Mouse (Mus musculus): Measurements from ENCODE around the gene Sorbs1. TPM values are rescaled to one million over a fixed set of nuclear protein-coding genes. Genes with fewer than 3 reads are reported as not detected.

The Sorbs1 gene
- polyA plus RNA-seq, 1 experiment from 2014 or later, result 98.8 TPM

DNA sequence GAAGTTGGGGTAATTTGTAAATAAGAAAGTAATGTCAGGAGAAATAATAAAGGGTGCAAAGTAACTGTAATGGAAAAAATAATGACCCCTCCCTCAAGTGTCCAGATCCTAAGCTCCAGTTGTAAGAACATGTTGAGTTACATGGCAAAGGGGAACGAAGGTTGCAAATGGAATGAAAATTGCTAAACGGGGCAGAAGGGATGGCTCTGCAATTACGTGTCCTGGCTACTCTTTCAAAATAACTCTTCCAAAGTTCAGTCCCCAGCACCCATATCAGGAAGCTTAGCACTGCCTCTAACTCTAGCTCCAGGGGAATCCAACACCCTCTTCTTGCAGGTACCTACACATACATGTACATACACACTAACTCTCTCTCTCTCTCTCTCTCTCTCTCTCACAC is 6.6 kb downstream of the Sorbs1 start:
- no peak overlapping the region for H3K4me3 ChIP-seq (replicated peaks; ENCODE audit: low read length)
- no peak overlapping the region for H3K9ac ChIP-seq
- no peaks in the 10 kb centered on the region for H3K9me3 ChIP-seq (ENCODE audit: control insufficient read depth, low read length)
- H3K36me3 ChIP-seq (replicated peaks; ENCODE audit: control insufficient read depth, insufficient read depth), result peaks cover 4% of the 10 kb centered on the region; the same call in 1 of the 2 replicates
- WGBS, result 92% methylated on average over 3 of the region's 3 CpGs
- H3K27ac ChIP-seq, result no peak overlapping the region
- H3K4me2 ChIP-seq (replicated peaks), result no peak overlapping the region
- no peaks in the 10 kb centered on the region for H3K27me3 ChIP-seq (ENCODE audit: control insufficient read depth, insufficient read depth, low read length)
- ATAC-seq (ENCODE audit: low FRiP score) (no peak), DNase-seq (ENCODE audit: low spot score) (no peak)
- H3K4me1 ChIP-seq (replicated peaks; ENCODE audit: control insufficient read depth, insufficient read depth, low read length), result peaks cover 26% of the 10 kb centered on the region

DNA sequence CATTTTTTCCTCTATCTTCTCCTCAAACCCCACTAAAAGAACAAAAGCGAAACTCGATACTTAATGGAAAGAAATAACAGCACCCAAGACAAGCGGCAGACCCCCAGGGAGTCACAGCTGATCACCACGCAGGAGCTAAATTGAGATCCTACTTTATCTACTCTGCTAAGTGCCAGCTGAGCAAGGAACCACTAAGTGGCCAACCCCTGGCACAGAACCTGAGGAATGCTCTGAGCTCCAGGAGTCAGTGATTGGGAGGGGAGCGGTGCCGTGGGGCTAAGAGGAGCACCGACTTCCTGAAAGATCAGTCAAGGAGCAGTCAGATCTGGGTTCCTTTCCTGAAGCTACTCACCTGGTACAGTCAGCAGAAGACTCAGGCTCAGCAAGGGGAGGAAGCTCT is 9.2 kb downstream of the Sorbs1 start:
- Histone ChIP-seq H3K4me3 (replicated peaks; ENCODE audit: low read length) (no peak overlapping the region), H3K27me3 (ENCODE audit: control insufficient read depth, insufficient read depth, low read length) (no peaks in the 10 kb centered on the region), H3K9ac (no peak overlapping the region), H3K4me2 (replicated peaks) (no peak overlapping the region), H3K4me1 (replicated peaks; ENCODE audit: control insufficient read depth, insufficient read depth, low read length) (peaks cover 4% of the 10 kb centered on the region; the same call in 1 of the 2 replicates), H3K27ac (no peak overlapping the region), H3K36me3 (replicated peaks; ENCODE audit: control insufficient read depth, insufficient read depth) (peaks cover 9% of the 10 kb centered on the region; the same call in 1 of the 2 replicates), H3K9me3 (ENCODE audit: control insufficient read depth, low read length) (no peaks in the 10 kb centered on the region)
- WGBS, result 89% methylated on average over 7 of the region's 7 CpGs
- DNase-seq (ENCODE audit: low spot score) (no peak), ATAC-seq (ENCODE audit: low FRiP score) (no peak)

DNA sequence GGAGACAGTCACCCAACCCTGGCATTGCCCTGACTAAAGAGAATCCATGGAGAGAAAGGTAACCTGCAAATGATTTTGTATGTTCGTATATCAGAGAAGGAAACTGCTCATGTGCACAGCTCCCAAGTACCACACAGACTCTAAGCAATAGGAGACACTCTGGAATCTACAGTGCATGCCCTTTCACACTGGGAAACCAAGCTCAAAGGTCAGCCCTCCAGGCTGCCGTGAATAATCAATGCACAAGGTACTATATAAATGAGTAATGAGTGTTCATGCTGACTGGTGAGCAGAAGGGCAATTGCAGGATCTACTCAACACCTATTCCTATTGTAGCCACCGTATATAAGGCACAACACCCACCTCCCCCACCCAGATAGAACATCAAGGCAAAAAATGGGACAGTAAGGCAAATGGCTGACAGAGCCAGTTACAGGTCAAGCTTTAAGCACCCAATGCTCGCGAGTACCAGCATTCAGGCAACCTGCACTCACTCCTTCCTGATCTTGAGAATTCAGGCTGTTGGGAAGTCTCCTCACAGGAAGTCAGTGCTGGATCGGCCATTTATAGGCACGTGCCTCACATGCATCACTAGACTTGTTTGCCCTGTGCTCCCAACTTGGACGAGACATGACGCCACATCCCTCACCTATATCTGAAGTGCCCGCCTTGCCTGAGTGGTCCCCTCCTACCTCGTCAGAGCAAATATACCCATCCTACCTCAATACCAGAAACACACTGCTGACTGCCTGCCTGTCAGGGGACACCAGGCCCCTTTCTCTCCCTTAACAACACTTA is 13.4 kb downstream of the Sorbs1 start:
- Histone ChIP-seq H3K36me3 (replicated peaks; ENCODE audit: control insufficient read depth, insufficient read depth) (peaks cover 14% of the 10 kb centered on the region; the same call in 1 of the 2 replicates), H3K9me3 (ENCODE audit: control insufficient read depth, low read length) (no peaks in the 10 kb centered on the region), H3K9ac (no peak overlapping the region), H3K4me3 (replicated peaks; ENCODE audit: low read length) (no peak overlapping the region), H3K4me1 (replicated peaks; ENCODE audit: control insufficient read depth, insufficient read depth, low read length) (0 out of 2 replicates have a peak, but pooled peaks cover 6% of the 10 kb centered on the region), H3K27me3 (ENCODE audit: control insufficient read depth, insufficient read depth, low read length) (no peaks in the 10 kb centered on the region), H3K27ac (no peak overlapping the region), H3K4me2 (replicated peaks) (no peak overlapping the region)
- ATAC-seq (ENCODE audit: low FRiP score) (no peak), DNase-seq (ENCODE audit: low spot score) (no peak)
- 81% methylated on average over 11 of the region's 11 CpGs for WGBS

DNA sequence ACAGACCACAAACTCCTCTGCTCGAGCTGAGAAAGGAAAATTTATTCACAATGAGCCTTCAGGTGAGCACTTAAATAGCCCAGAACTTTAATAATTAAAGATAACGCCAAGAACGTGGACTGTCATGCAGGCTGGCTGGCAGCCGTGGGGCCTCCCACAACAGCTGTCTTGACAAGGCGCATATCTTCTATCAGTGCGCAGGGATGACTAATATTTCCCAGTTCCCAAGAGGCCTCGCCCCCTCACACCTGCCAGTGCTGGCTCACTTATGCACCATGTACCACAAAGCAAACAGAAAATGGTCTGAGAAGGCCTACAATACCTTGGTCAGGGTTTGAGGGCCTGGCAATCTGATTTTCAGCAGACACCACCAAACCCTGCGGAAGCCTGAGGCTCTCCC is 14.4 kb downstream of the Sorbs1 start:
- H3K9ac ChIP-seq, result no peak overlapping the region
- H3K4me3 ChIP-seq (replicated peaks; ENCODE audit: low read length), result no peak overlapping the region
- no peak for ATAC-seq (ENCODE audit: low FRiP score)
- H3K9me3 ChIP-seq (ENCODE audit: control insufficient read depth, low read length), result no peaks in the 10 kb centered on the region
- H3K36me3 ChIP-seq (replicated peaks; ENCODE audit: control insufficient read depth, insufficient read depth), result peaks cover 14% of the 10 kb centered on the region; the same call in 1 of the 2 replicates
- H3K27me3 ChIP-seq (ENCODE audit: control insufficient read depth, insufficient read depth, low read length), result no peaks in the 10 kb centered on the region
- no peak overlapping the region for H3K4me2 ChIP-seq (replicated peaks)
- H3K27ac ChIP-seq, result no peak overlapping the region
- H3K4me1 ChIP-seq (replicated peaks; ENCODE audit: control insufficient read depth, insufficient read depth, low read length), result 0 out of 2 replicates have a peak, but pooled peaks cover 6% of the 10 kb centered on the region
- no peak for DNase-seq (ENCODE audit: low spot score)
- 70% methylated on average over 8 of the region's 8 CpGs for WGBS

DNA sequence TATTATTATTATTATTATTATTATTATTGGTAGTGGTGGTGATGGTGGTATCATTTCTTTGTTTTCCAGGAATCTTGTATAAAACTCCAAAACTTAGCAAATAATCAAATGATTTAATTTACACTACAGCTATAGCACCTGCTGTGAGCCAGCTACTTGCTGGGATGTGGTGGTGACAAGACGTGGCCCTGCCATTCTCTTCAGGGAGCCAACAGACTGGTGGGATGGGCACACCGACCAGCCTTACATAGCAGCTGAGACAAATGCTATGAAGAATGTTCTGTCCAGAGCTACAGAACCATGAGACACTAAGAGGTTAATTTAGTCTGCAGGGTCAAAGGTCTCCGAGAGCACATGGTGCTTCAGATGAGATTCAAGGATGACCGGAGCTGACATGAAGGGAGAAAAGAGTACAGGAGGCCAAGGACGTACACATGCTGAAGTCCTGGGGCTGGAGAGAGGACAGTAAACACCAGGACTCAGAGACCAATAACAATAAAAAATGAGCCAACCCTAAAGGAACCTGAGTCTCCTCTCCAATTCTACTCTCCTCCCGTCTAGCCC is 15.3 kb downstream of the Sorbs1 start:
- 58% methylated on average over 6 of the region's 6 CpGs for WGBS
- ATAC-seq (ENCODE audit: low FRiP score), result peak; percentile 16; the same call in 1 of the 2 replicates
- H3K4me1 ChIP-seq (replicated peaks; ENCODE audit: control insufficient read depth, insufficient read depth, low read length), result 0 out of 2 replicates have a peak, but pooled peaks cover 6% of the 10 kb centered on the region

DNA sequence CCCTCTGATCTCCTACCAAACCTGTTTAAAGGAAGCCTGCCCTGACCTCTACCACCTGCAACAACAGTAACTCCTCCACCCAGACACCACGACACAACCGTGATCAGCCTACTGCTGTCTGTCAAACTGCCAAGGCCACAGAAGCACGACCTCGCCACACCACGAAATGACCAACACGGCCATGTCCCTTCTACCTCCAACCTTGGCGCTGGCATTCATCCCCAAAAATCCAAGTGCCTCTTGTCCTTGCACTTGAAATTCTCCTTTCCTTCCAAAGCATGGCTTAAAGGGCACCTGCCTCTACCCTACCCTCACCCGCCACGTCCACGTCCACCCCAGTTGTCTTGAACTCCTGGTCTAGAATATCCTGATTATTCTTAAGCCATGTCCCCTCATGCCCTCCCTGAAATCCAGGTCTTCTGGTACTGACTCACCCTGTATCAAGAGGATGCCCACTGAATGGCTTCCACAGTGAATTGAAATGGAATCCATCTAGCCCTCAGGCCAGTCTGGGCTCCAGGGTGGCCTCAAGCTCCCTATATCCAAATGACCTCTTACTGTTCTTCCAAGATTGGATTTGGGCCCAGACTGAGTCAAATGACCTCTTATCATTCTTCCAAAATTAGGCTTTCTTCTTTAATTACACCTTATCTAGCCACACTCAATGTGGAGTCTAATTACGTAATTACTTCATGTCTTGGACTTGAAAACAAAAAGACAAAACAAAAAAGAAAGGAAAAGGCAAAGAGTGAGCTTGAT is 16.9 kb downstream of the Sorbs1 start:
- no peak overlapping the region for H3K27ac ChIP-seq
- peaks cover 14% of the 10 kb centered on the region; the same call in 1 of the 2 replicates for H3K4me1 ChIP-seq (replicated peaks; ENCODE audit: control insufficient read depth, insufficient read depth, low read length)
- H3K4me3 ChIP-seq (replicated peaks; ENCODE audit: low read length), result no peak overlapping the region
- no peak overlapping the region for H3K9ac ChIP-seq
- H3K4me2 ChIP-seq (replicated peaks), result no peak overlapping the region
- H3K9me3 ChIP-seq (ENCODE audit: control insufficient read depth, low read length), result no peaks in the 10 kb centered on the region
- ATAC-seq (ENCODE audit: low FRiP score) (no peak), DNase-seq (ENCODE audit: low spot score) (no peak)
- WGBS, result 95% methylated on average over 11 of the region's 11 CpGs
- no peaks in the 10 kb centered on the region for H3K27me3 ChIP-seq (ENCODE audit: control insufficient read depth, insufficient read depth, low read length)
- 0 out of 2 replicates have a peak, but pooled peaks cover 10% of the 10 kb centered on the region for H3K36me3 ChIP-seq (replicated peaks; ENCODE audit: control insufficient read depth, insufficient read depth)

More for the DNA sequence above, 15.3 kb downstream of the Sorbs1 start:
- Histone ChIP-seq H3K4me2 (replicated peaks) (no peak overlapping the region), H3K27ac (no peak overlapping the region), H3K4me3 (replicated peaks; ENCODE audit: low read length) (no peak overlapping the region), H3K9me3 (ENCODE audit: control insufficient read depth, low read length) (no peaks in the 10 kb centered on the region), H3K36me3 (replicated peaks; ENCODE audit: control insufficient read depth, insufficient read depth) (0 out of 2 replicates have a peak, but pooled peaks cover 10% of the 10 kb centered on the region), H3K9ac (no peak overlapping the region), H3K27me3 (ENCODE audit: control insufficient read depth, insufficient read depth, low read length) (no peaks in the 10 kb centered on the region)
- no peak for DNase-seq (ENCODE audit: low spot score)

DNA sequence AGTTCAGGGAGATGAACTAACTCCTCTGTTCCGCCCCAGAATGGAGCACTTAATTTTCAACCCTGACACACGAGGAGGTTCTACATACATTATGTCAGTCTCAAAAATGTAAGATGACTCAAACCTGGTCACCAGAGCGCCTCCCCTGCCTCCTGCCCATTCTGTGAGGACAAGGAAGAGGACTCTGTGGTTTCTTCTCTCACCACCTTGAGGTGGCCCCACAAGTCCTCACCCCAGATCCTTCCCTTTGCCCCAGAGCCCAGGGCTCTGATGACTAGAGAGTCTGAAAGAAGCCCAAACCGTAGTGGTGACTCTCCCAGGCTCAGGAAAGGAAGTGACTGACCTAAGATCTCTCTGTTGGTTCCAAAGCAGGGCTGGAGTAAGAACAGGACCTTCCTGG is 17.5 kb downstream of the Sorbs1 start:
- 82% methylated on average over 4 of the region's 4 CpGs for WGBS
- Histone ChIP-seq H3K4me3 (replicated peaks; ENCODE audit: low read length) (no peak overlapping the region), H3K9me3 (ENCODE audit: control insufficient read depth, low read length) (no peaks in the 10 kb centered on the region), H3K9ac (no peak overlapping the region), H3K27ac (no peak overlapping the region), H3K36me3 (replicated peaks; ENCODE audit: control insufficient read depth, insufficient read depth) (0 out of 2 replicates have a peak, but pooled peaks cover 7% of the 10 kb centered on the region), H3K4me2 (replicated peaks) (no peak overlapping the region), H3K4me1 (replicated peaks; ENCODE audit: control insufficient read depth, insufficient read depth, low read length) (peaks cover 14% of the 10 kb centered on the region), H3K27me3 (ENCODE audit: control insufficient read depth, insufficient read depth, low read length) (no peaks in the 10 kb centered on the region)
- DNase-seq (ENCODE audit: low spot score) (no peak), ATAC-seq (ENCODE audit: low FRiP score) (no peak)

DNA sequence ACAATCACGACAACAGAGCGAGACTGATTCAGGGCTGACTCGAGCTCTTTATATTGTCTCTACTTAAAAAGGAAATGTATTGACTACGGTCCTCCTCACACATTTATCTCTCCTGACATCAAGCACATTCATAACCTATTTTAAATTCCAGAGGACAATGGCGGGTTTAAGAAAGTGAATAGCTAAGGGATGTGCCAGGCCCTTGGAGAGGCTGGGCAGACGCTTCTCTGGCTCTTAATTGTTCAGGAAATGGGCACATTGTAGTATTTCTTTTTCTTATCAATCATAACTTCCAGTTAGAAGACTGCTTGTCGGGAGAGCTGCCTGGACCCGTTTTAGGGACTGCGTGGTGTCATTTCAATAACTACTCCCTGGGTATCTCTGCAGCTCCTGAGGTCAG is 20.7 kb downstream of the Sorbs1 start:
- Histone ChIP-seq H3K9me3 (ENCODE audit: control insufficient read depth, low read length) (no peaks in the 10 kb centered on the region), H3K9ac (no peak overlapping the region), H3K4me2 (replicated peaks) (no peak overlapping the region), H3K4me3 (replicated peaks; ENCODE audit: low read length) (no peak overlapping the region), H3K36me3 (replicated peaks; ENCODE audit: control insufficient read depth, insufficient read depth) (0 out of 2 replicates have a peak, but pooled peaks cover 4% of the 10 kb centered on the region), H3K4me1 (replicated peaks; ENCODE audit: control insufficient read depth, insufficient read depth, low read length) (peaks cover 29% of the 10 kb centered on the region), H3K27me3 (ENCODE audit: control insufficient read depth, insufficient read depth, low read length) (no peaks in the 10 kb centered on the region), H3K27ac (no peak overlapping the region)
- WGBS, result 29% methylated on average over 9 of the region's 9 CpGs
- ATAC-seq (ENCODE audit: low FRiP score) (no peak), DNase-seq (ENCODE audit: low spot score) (no peak)

DNA sequence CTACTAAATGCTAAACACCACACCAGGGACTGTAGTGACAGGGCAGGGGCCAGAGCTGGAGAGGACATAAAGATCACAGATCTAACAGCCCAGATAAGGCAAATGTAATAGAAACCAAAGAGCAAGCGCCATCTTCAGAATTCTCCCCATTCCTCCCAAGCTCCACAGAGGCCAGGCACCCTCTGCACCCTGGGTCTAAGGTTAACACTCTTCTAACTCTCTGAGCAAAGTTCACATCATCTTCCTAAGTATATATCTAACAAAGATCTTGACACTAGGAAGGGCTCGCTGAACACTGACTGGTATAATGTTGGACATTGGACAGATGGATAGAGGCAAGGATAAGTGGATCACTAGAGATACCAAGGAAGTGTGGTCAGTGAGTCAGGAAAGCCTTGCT is 22.1 kb downstream of the Sorbs1 start:
- no peak overlapping the region for H3K27ac ChIP-seq
- H3K4me2 ChIP-seq (replicated peaks), result no peak overlapping the region
- WGBS, result 93% methylated on average over 2 of the region's 2 CpGs
- no peaks in the 10 kb centered on the region for H3K36me3 ChIP-seq (replicated peaks; ENCODE audit: control insufficient read depth, insufficient read depth)
- peaks cover 40% of the 10 kb centered on the region for H3K4me1 ChIP-seq (replicated peaks; ENCODE audit: control insufficient read depth, insufficient read depth, low read length)
- H3K4me3 ChIP-seq (replicated peaks; ENCODE audit: low read length), result no peak overlapping the region
- no peaks in the 10 kb centered on the region for H3K9me3 ChIP-seq (ENCODE audit: control insufficient read depth, low read length)
- no peaks in the 10 kb centered on the region for H3K27me3 ChIP-seq (ENCODE audit: control insufficient read depth, insufficient read depth, low read length)
- ATAC-seq (ENCODE audit: low FRiP score) (no peak), DNase-seq (ENCODE audit: low spot score) (no peak)
- H3K9ac ChIP-seq, result no peak overlapping the region
